Mouse (Mus musculus) hindbrain, embryonic 14.5 days (tissue): ENCODE measurements around the gene 1500015O10Rik. TPM values are rescaled to one million over a fixed set of nuclear protein-coding genes. Genes with fewer than 3 reads are reported as not detected.
A peak's percentile ranks its signal among the peaks of the same experiment; 100 is the strongest.

Source experiments
- ATAC-seq: fragments of 200-750 bp; cut with Nextera tagmentation; 2 replicates; pipeline ENCODE4 v1.8.0; 2017; ENCODE audit warnings: moderate number of reproducible peaks, mild to moderate bottlenecking, moderate TSS enrichment, moderate library complexity; ENCODE audit not compliant: low FRiP score
- DNase-seq: peaks from one replicate; pipeline ENCODE4 v3.0.0-alpha.2; 2015; ENCODE audit warnings: low spot score
- H3K27ac ChIP-seq: fragments of 300-500 bp; sonication (generic); 2 replicates; pipeline ENCODE4 v1.5.1; 2014; ENCODE audit warnings: mild to moderate bottlenecking, moderate library complexity
- H3K27me3 ChIP-seq: fragments of 300-500 bp; sonication (generic); 2 replicates; pipeline ENCODE4 v1.6.1; 2014; ENCODE audit warnings: mild to moderate bottlenecking, low read length, mixed read lengths; ENCODE audit not compliant: control insufficient read depth, insufficient read depth
- H3K36me3 ChIP-seq: fragments of 300-500 bp; sonication (generic); replicated peaks from 2 replicates; pipeline ENCODE4 v1.6.1; 2014; ENCODE audit not compliant: control insufficient read depth, insufficient read depth
- H3K4me1 ChIP-seq: fragments of 300-500 bp; sonication (generic); replicated peaks from 2 replicates; pipeline ENCODE4 v1.6.1; 2014; ENCODE audit warnings: antibody characterized with exemption, low read length, mixed read lengths; ENCODE audit not compliant: control insufficient read depth, insufficient read depth
- H3K4me2 ChIP-seq: fragments of 300-500 bp; sonication (generic); replicated peaks from 2 replicates; pipeline ENCODE4 v1.6.1; 2014; ENCODE audit warnings: mild to moderate bottlenecking, moderate library complexity
- H3K4me3 ChIP-seq: fragments of 300-500 bp; sonication (generic); replicated peaks from 2 replicates; pipeline ENCODE4 v1.5.1; 2014; ENCODE audit warnings: mild to moderate bottlenecking, low read length
- H3K9ac ChIP-seq: fragments of 300-500 bp; sonication (generic); 2 replicates; pipeline ENCODE4 v1.6.1; 2014
- H3K9me3 ChIP-seq: fragments of 300-500 bp; sonication (generic); 2 replicates; pipeline ENCODE4 v1.6.1; 2016; ENCODE audit warnings: low read length; ENCODE audit not compliant: control insufficient read depth
- WGBS: fragments of 180-500 bp; shearing (Covaris S2); extraction: QIAGEN DNeasy Blood & Tissue Kit; methylation state at CpG from one replicate; pipeline ENCODE4 v1.1.7; 2014; 5-methylcytosine and 5-hydroxymethylcytosine counted together
- polyA plus RNA-seq: library from polyadenylated mRNA; unstranded; fragments of >200 nt; fragmentation: Nextera tagmentation; extraction: Ambion mirVana; gene quantifications from 2 replicates; pipeline ENCODE4 v1.2.1, GENCODE M21; 2014

The 1500015O10Rik gene
- polyA plus RNA-seq: 44.6 and 66.3 TPM in 2 replicates

- no peaks in the 10 kb centered on the region for H3K27me3 ChIP-seq
- DNase-seq (peak; percentile 83), ATAC-seq (peak; percentile 94)
- H3K9me3 ChIP-seq: no peaks in the 10 kb centered on the region
- no peaks in the 10 kb centered on the region for H3K4me1 ChIP-seq
- 50% methylated on average over 16 of the region's 16 CpGs for WGBS
- H3K4me3 ChIP-seq: no peak within 1 kb of the TSS
- H3K4me2 ChIP-seq: 0 out of 2 replicates have a peak within 1 kb of the TSS, but pooled peaks have one; percentile 7
- H3K9ac ChIP-seq: no peak within 1 kb of the TSS
- H3K36me3 ChIP-seq: no peaks in the 10 kb centered on the region
- no peak within 1 kb of the TSS for H3K27ac ChIP-seq
Measured at GRCm38 (mm10) chr1:43730491-43730924, at the start of gene 1500015O10Rik. TSS of gene 1500015O10Rik (plus strand) at chr1:43730602.

- H3K4me2 ChIP-seq: no peak overlapping the region
- no peak overlapping the region for H3K27ac ChIP-seq
- no peak overlapping the region for H3K4me3 ChIP-seq
- no peaks in the 10 kb centered on the region for H3K36me3 ChIP-seq
- WGBS: 92% methylated on average over 13 of the region's 13 CpGs
- no peaks in the 10 kb centered on the region for H3K27me3 ChIP-seq
- peaks cover 6% of the 10 kb centered on the region; the same call in 1 of the 2 replicates for H3K4me1 ChIP-seq
- DNase-seq (no peak), ATAC-seq (no peak)
- peaks cover 11% of the 10 kb centered on the region; the same call in 1 of the 2 replicates for H3K9me3 ChIP-seq
- no peak overlapping the region for H3K9ac ChIP-seq
Measured at GRCm38 (mm10) chr1:43689983-43690382, 40.4 kb upstream of the 1500015O10Rik start.

- DNase-seq (no peak), ATAC-seq (no peak)
- H3K27me3 ChIP-seq: no peaks in the 10 kb centered on the region
- no peak overlapping the region for H3K27ac ChIP-seq
- H3K9ac ChIP-seq: no peak overlapping the region
- no peaks in the 10 kb centered on the region for H3K36me3 ChIP-seq
- H3K4me1 ChIP-seq: peaks cover 12% of the 10 kb centered on the region; the same call in 1 of the 2 replicates
- WGBS: 96% methylated on average over 15 of the region's 15 CpGs
- H3K4me3 ChIP-seq: no peak overlapping the region
- H3K4me2 ChIP-seq: no peak overlapping the region
- H3K9me3 ChIP-seq: peaks cover 11% of the 10 kb centered on the region; the same call in 1 of the 2 replicates
Measured at GRCm38 (mm10) chr1:43690507-43690906, 39.9 kb upstream of the 1500015O10Rik start.

- no peak for DNase-seq
- WGBS: 71% methylated on average over 3 of the region's 3 CpGs
- Histone ChIP-seq H3K4me2 (no peak overlapping the region), H3K9ac (no peak overlapping the region), H3K4me1 (peaks cover 23% of the 10 kb centered on the region; the same call in 1 of the 2 replicates), H3K27ac (peak overlapping the region; percentile 51; the same call in 1 of the 2 replicates), H3K36me3 (no peaks in the 10 kb centered on the region), H3K27me3 (no peaks in the 10 kb centered on the region), H3K9me3 (peaks cover 3% of the 10 kb centered on the region; the same call in 1 of the 2 replicates), H3K4me3 (no peak overlapping the region)
- ATAC-seq: no peak
Measured at GRCm38 (mm10) chr1:43694076-43694475, 36.3 kb upstream of the 1500015O10Rik start.

- Histone ChIP-seq H3K4me2 (no peak overlapping the region), H3K4me1 (peaks cover 23% of the 10 kb centered on the region; the same call in 1 of the 2 replicates), H3K27ac (peak overlapping the region; percentile 66), H3K9me3 (peaks cover 3% of the 10 kb centered on the region; the same call in 1 of the 2 replicates), H3K36me3 (no peaks in the 10 kb centered on the region), H3K27me3 (no peaks in the 10 kb centered on the region), H3K4me3 (no peak overlapping the region), H3K9ac (no peak overlapping the region)
- WGBS: 29% methylated on average over 6 of the region's 6 CpGs
- DNase-seq (peak; percentile 81), ATAC-seq (peak; percentile 90)
Measured at GRCm38 (mm10) chr1:43694851-43695545, 35.4 kb upstream of the 1500015O10Rik start.

- Histone ChIP-seq H3K4me1 (peaks cover 23% of the 10 kb centered on the region; the same call in 1 of the 2 replicates), H3K27me3 (no peaks in the 10 kb centered on the region), H3K9ac (no peak overlapping the region), H3K36me3 (no peaks in the 10 kb centered on the region), H3K4me2 (no peak overlapping the region), H3K4me3 (no peak overlapping the region), H3K9me3 (peaks cover 3% of the 10 kb centered on the region; the same call in 1 of the 2 replicates), H3K27ac (peak overlapping the region; percentile 32)
- DNase-seq (peak; percentile 73), ATAC-seq (peak; percentile 88)
- WGBS: 9% methylated on average over 4 of the region's 4 CpGs
Measured at GRCm38 (mm10) chr1:43698577-43699000, 31.8 kb upstream of the 1500015O10Rik start.

- H3K36me3 ChIP-seq: no peaks in the 10 kb centered on the region
- H3K4me1 ChIP-seq: no peaks in the 10 kb centered on the region
- H3K9me3 ChIP-seq: no peaks in the 10 kb centered on the region
- H3K4me2 ChIP-seq: no peak overlapping the region
- WGBS: 87% methylated on average over 2 of the region's 2 CpGs
- H3K27me3 ChIP-seq: no peaks in the 10 kb centered on the region
- H3K9ac ChIP-seq: no peak overlapping the region
- ATAC-seq (no peak), DNase-seq (no peak)
- no peak overlapping the region for H3K4me3 ChIP-seq
- H3K27ac ChIP-seq: no peak overlapping the region
Measured at GRCm38 (mm10) chr1:43714841-43715240, 15.6 kb upstream of the 1500015O10Rik start.

- no peaks in the 10 kb centered on the region for H3K4me1 ChIP-seq
- H3K9ac ChIP-seq: no peak overlapping the region
- H3K36me3 ChIP-seq: no peaks in the 10 kb centered on the region
- WGBS: 74% methylated on average over 7 of the region's 7 CpGs
- H3K4me3 ChIP-seq: no peak overlapping the region
- H3K27me3 ChIP-seq: no peaks in the 10 kb centered on the region
- no peak overlapping the region for H3K4me2 ChIP-seq
- H3K27ac ChIP-seq: no peak overlapping the region
- ATAC-seq: no peak
- no peaks in the 10 kb centered on the region for H3K9me3 ChIP-seq
- DNase-seq: no peak
Measured at GRCm38 (mm10) chr1:43717967-43718366, 12.4 kb upstream of the 1500015O10Rik start.

- no peak for ATAC-seq
- Histone ChIP-seq H3K27ac (no peak overlapping the region), H3K4me2 (no peak overlapping the region), H3K9ac (no peak overlapping the region), H3K9me3 (no peaks in the 10 kb centered on the region), H3K27me3 (no peaks in the 10 kb centered on the region), H3K4me1 (no peaks in the 10 kb centered on the region), H3K4me3 (no peak overlapping the region), H3K36me3 (no peaks in the 10 kb centered on the region)
- WGBS: 85% methylated on average over 2 of the region's 2 CpGs
- no peak for DNase-seq
Measured at GRCm38 (mm10) chr1:43718793-43719192, 11.6 kb upstream of the 1500015O10Rik start.
